Mouse (Mus musculus) c-Kit-positive CD71-positive TER-119-negative erythroid progenitor cells, embryonic 14.5 days (primary cell): ENCODE data around the gene Gm10135.
"Not testable (repeated sequence)": the region's sequence is repeated elsewhere in the genome, so short reads cannot be mapped to it uniquely, and the experiment has no call there.

Experiments used
- DNase-seq: peaks from one replicate; pipeline ENCODE4 v3.0.0-alpha.2; 2013; ENCODE audit warnings: low read depth

The Gm10135 gene

GRCm38 (mm10) chr5:72974602-72975001, at the start of gene Gm10135:
TSS of gene Gm10135 (minus strand) at chr5:72974702.
- no peak for DNase-seq

- no peak for DNase-seq
Measured at GRCm38 (mm10) chr5:73023801-73024200, 49.3 kb upstream of the Gm10135 start.

GRCm38 (mm10) chr5:73014745-73015144, 40.2 kb upstream of the Gm10135 start:
- DNase-seq: no peak

GRCm38 (mm10) chr5:73013611-73014287, 39.2 kb upstream of the Gm10135 start:
- not testable (repeated sequence) for DNase-seq

GRCm38 (mm10) chr5:73012884-73013610, 38.5 kb upstream of the Gm10135 start:
- not testable (repeated sequence) for DNase-seq

- DNase-seq: not testable (repeated sequence)
Measured at GRCm38 (mm10) chr5:73011806-73012205, 37.3 kb upstream of the Gm10135 start.

GRCm38 (mm10) chr5:73008230-73008629, 33.7 kb upstream of the Gm10135 start:
- not testable (repeated sequence) for DNase-seq

GRCm38 (mm10) chr5:73007582-73007959, 33.1 kb upstream of the Gm10135 start:
- no peak for DNase-seq

GRCm38 (mm10) chr5:73006784-73007581, 32.5 kb upstream of the Gm10135 start, which contains the start of gene Slc10a4:
TSS of gene Slc10a4 (plus strand) at chr5:73006883.
- no peak for DNase-seq

- no peak for DNase-seq
Measured at GRCm38 (mm10) chr5:73004046-73004445, 29.5 kb upstream of the Gm10135 start.

GRCm38 (mm10) chr5:72998546-72998945, 24.0 kb upstream of the Gm10135 start:
- DNase-seq: not testable (repeated sequence)

GRCm38 (mm10) chr5:72995379-72995778, 20.9 kb upstream of the Gm10135 start:
- DNase-seq: no peak

GRCm38 (mm10) chr5:72994928-72995327, 20.4 kb upstream of the Gm10135 start:
- DNase-seq: no peak

GRCm38 (mm10) chr5:72994424-72994823, 19.9 kb upstream of the Gm10135 start:
- no peak for DNase-seq

- no peak for DNase-seq
Measured at GRCm38 (mm10) chr5:72992474-72992873, 18.0 kb upstream of the Gm10135 start.

GRCm38 (mm10) chr5:72989756-72990155, 15.3 kb upstream of the Gm10135 start:
- no peak for DNase-seq

- no peak for DNase-seq
Measured at GRCm38 (mm10) chr5:72987786-72988185, 13.3 kb upstream of the Gm10135 start.

GRCm38 (mm10) chr5:72984091-72984490, 9.6 kb upstream of the Gm10135 start:
- DNase-seq: peak; percentile 33

- DNase-seq: no peak
Measured at GRCm38 (mm10) chr5:72976539-72976938, 2.0 kb upstream of the Gm10135 start.

- no peak for DNase-seq
Measured at GRCm38 (mm10) chr5:72975996-72976395, 1.5 kb upstream of the Gm10135 start.

- DNase-seq: no peak
Measured at GRCm38 (mm10) chr5:72972934-72973333, 1.6 kb downstream of the Gm10135 start.

GRCm38 (mm10) chr5:72972435-72972834, 2.1 kb downstream of the Gm10135 start:
- DNase-seq: no peak

- DNase-seq: no peak
Measured at GRCm38 (mm10) chr5:72965706-72966105, 8.8 kb downstream of the Gm10135 start.
